Mouse (Mus musculus) thymus, adult 2 months (tissue): ENCODE results near the gene Olfr576. TPM values are rescaled to one million over a fixed set of nuclear protein-coding genes. Genes with fewer than 3 reads are reported as not detected.

Experiments
- DNase-seq: peaks from one replicate; pipeline ENCODE4 v3.0.0; 2021
- H3K27ac ChIP-seq: fragments of 200-500 bp; 2 replicates; pipeline ENCODE4 v1.5.1; 2012; ENCODE audit warnings: low read length, control low read depth; ENCODE audit not compliant: control insufficient read depth, insufficient read depth
- H3K27me3 ChIP-seq: fragments of 200-500 bp; 2 replicates; pipeline ENCODE4 v1.6.1; 2012; ENCODE audit warnings: mild to moderate bottlenecking, low read length, moderate library complexity, mixed read lengths; ENCODE audit not compliant: control insufficient read depth, insufficient read depth
- H3K36me3 ChIP-seq: fragments of 200-500 bp; 2 replicates; pipeline ENCODE4 v1.6.1; 2012; ENCODE audit warnings: mild to moderate bottlenecking, low read length, moderate library complexity; ENCODE audit not compliant: control insufficient read depth, insufficient read depth
- H3K4me1 ChIP-seq: fragments of 200-500 bp; replicated peaks from 2 replicates; pipeline ENCODE4 v1.6.1; 2012; ENCODE audit warnings: low read length; ENCODE audit not compliant: control insufficient read depth, insufficient read depth
- H3K4me3 ChIP-seq: fragments of 200-500 bp; 2 replicates; pipeline ENCODE4 v1.5.1; 2012; ENCODE audit warnings: mild to moderate bottlenecking, low read length, control low read depth, moderate library complexity; ENCODE audit not compliant: control insufficient read depth, insufficient read depth
- CTCF ChIP-seq: fragments of 200-500 bp; IDR thresholded peaks from 2 replicates; pipeline ENCODE4 v1.5.1; 2012; ENCODE audit warnings: mild to moderate bottlenecking, control low read depth, low read length, moderate library complexity, borderline replicate concordance; ENCODE audit not compliant: control insufficient read depth, poor library complexity, insufficient read depth; ENCODE audit errors: extremely low read depth
- POLR2A ChIP-seq: fragments of 200-500 bp; IDR thresholded peaks from 2 replicates; pipeline ENCODE4 v1.6.1; 2012; ENCODE audit warnings: mild to moderate bottlenecking, low read length, control low read depth, moderate library complexity; ENCODE audit not compliant: control insufficient read depth, poor library complexity, insufficient read depth; ENCODE audit errors: extremely low read depth
- WGBS: fragments of 180-500 bp; shearing (Covaris S2); methylation state at CpG from one replicate; pipeline ENCODE4 v1.1.7; 2018; 5-methylcytosine and 5-hydroxymethylcytosine counted together
- polyA plus RNA-seq: library from polyadenylated mRNA; depleted of rRNA; stranded (reverse); fragments of >200 nt; gene quantifications from 2 replicates; pipeline ENCODE4 v1.2.3, GENCODE M21; 2012

The Olfr576 gene
- polyA plus RNA-seq, 1 experiment: not detected

DNA sequence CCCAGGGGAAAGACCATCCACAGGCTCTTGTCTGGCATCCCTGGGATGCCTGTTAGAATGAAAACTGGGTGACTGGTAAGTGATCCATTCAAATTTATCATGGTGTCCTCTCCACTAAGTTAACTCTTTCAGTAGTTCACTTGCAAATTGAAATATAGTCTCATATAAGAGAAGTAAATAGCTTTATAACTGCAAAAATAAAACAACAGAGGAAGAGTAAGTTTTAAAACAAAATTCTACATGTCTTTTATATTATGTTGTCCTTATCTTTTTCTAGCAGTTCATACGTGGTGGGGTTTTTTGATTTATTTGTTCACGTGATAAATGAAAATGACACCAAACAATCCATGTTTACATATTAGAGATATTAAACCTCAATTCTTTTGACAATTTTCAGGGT, 20.0 kb upstream of the Olfr576 start, which contains the start of gene Olfr573-ps1:
TSS of gene Olfr573-ps1 (minus strand) at position 101 of the 400 bp plus-strand sequence.
- Histone ChIP-seq H3K27me3 (no peaks in the 10 kb centered on the region), H3K4me3 (no peak within 1 kb of the TSS), H3K36me3 (no peaks in the 10 kb centered on the region), H3K4me1 (no peaks in the 10 kb centered on the region), H3K27ac (no peak within 1 kb of the TSS)
- no peak for DNase-seq
- TF ChIP-seq CTCF (no peak), POLR2A (no peak)
- 93% methylated on average over 2 of the region's 2 CpGs for WGBS

DNA sequence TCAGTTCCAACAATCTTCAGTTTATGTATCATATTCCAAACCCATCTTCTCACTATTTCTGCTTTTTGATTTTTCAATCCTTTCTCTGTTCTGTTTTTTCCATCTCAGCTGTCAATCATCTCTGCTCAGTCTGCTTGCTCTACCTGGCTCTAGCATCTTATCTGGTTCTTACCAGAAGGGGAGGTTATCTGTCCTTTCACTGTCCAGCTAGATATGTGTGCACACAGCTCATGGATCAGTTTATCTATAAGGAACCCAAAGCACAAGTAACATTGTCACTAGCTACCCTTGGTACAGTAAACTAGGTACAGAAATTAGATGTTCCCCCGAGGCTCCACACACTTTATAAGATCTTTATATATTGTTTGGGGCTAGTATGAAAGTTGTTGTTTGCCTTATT, 19.0 kb upstream of the Olfr576 start:
- Histone ChIP-seq H3K4me1 (no peaks in the 10 kb centered on the region), H3K27ac (no peak overlapping the region), H3K36me3 (no peaks in the 10 kb centered on the region), H3K27me3 (no peaks in the 10 kb centered on the region), H3K4me3 (no peak overlapping the region)
- WGBS: 94% methylated on average over 1 of the region's 1 CpGs
- DNase-seq: no peak
- TF ChIP-seq CTCF: no peak
- TF ChIP-seq POLR2A: no peak

DNA sequence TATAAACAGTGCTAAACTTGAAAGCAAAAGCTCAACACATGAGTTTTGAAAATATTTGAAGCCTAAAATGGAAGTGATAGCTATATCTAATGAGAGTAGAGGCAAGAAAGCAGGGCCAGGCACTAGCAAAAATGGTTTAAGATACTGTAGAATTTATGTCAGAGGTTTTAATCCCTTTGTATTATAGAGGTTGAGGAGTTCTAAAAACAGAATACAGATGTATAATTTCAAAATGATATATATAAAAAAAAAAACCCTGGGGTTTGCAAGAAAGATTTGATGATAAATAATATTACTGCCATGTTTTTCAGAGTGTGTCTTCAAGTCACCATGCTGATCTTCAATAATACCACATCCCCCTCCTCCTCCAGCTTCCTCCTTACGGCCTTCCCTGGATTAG, 14.3 kb upstream of the Olfr576 start, which contains the start of gene Olfr574:
TSS of gene Olfr574 (plus strand) at position 301 of the 400 bp plus-strand sequence.
- Histone ChIP-seq H3K27me3 (no peaks in the 10 kb centered on the region), H3K4me3 (no peak within 1 kb of the TSS), H3K4me1 (no peaks in the 10 kb centered on the region), H3K36me3 (no peaks in the 10 kb centered on the region), H3K27ac (no peak within 1 kb of the TSS)
- TF ChIP-seq CTCF (no peak), POLR2A (no peak)
- 100% methylated on average over 1 of the region's 1 CpGs for WGBS
- no peak for DNase-seq

DNA sequence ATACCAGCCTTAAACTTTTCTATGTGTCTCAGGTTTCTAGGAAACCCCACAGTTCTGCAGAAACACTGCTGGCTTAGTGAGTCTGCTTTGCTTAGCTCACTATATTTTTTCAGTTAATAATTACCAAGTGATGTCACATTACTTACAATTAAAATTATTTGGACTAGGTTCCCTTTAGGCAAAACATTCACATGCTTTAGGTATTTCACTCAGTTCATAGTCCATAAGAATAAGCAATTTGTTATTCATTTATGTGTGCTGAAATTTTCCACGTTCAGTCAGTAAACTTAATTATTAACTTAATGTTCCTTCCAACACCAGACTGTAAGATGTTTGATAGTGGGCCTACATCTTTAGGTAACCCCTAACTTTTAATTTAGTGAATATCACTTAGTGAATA, 11.7 kb upstream of the Olfr576 start:
- no peaks in the 10 kb centered on the region for H3K36me3 ChIP-seq
- H3K27me3 ChIP-seq: no peaks in the 10 kb centered on the region
- no peak overlapping the region for H3K27ac ChIP-seq
- no peak for DNase-seq
- no peak overlapping the region for H3K4me3 ChIP-seq
- WGBS: 86% methylated on average over 1 of the region's 1 CpGs
- no peak for TF ChIP-seq POLR2A
- no peaks in the 10 kb centered on the region for H3K4me1 ChIP-seq

DNA sequence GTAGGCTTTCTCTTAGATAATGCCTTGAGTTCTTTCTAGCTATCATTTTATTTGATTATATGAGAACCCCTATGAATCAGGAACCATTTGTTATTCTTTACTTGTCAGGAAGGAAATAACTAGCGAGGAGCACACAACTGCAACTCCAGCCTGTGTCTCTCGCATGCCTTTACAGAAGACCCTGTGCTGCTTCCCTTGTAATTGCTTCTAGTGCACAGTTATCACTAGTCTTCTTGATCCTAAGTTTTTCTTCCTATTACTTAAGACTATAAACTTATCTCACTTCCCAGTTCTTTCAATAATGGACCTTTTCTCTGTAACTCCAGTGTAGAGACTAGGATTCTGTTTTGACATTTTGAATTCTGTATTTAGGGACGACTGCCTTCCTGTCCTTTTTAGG, 4.3 kb upstream of the Olfr576 start:
- H3K27ac ChIP-seq: no peak overlapping the region
- no peak for TF ChIP-seq CTCF
- H3K4me3 ChIP-seq: no peak overlapping the region
- no peaks in the 10 kb centered on the region for H3K4me1 ChIP-seq
- no peaks in the 10 kb centered on the region for H3K36me3 ChIP-seq
- no peak for DNase-seq
- 77% methylated on average over 3 of the region's 3 CpGs for WGBS
- no peaks in the 10 kb centered on the region for H3K27me3 ChIP-seq

DNA sequence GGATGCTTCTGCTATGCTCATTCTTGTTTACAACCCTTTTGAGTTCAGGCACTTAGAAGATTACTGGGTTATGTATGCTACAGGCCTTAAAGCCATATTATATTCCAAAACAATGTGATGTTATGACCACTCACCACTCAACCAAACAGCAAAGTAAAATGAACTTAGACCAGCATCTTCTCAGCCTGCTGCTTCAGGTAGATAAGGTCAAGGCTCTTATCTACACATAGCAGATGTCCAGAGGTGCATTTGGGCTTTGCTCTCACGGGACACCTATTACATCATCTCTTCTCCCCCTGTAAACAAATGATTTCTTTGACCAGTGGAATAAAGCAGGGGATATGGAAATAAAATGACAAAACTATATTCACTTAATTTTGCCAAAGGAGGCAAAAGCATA, 3.9 kb upstream of the Olfr576 start, which contains the start of gene Olfr575:
TSS of gene Olfr575 (minus strand) at position 183 of the 400 bp plus-strand sequence.
- H3K27me3 ChIP-seq: no peaks in the 10 kb centered on the region
- DNase-seq: no peak
- WGBS: 62% methylated on average over 1 of the region's 1 CpGs
- H3K27ac ChIP-seq: no peak within 1 kb of the TSS
- TF ChIP-seq POLR2A (no peak), CTCF (no peak)
- no peaks in the 10 kb centered on the region for H3K4me1 ChIP-seq
- no peaks in the 10 kb centered on the region for H3K36me3 ChIP-seq
- H3K4me3 ChIP-seq: no peak within 1 kb of the TSS

DNA sequence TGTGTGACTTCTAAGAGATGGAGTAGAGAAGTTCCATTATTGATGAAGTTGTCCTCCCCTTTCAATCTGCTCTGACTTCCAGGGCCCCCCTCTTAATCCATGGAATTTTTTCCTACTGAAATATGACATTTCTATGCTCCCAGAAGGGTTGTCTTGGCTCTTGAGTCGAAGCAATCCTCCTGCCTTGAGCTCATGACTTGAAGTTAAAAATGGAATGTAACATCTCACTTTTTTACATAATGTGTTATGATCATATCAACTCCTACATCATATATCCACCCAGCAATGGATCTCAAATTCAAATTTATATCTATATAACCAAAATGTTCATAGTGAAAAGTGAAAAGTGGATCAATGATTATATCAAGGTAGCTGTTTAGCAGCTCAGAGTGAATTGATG, 11.9 kb downstream of the Olfr576 start:
- H3K4me3 ChIP-seq: no peak overlapping the region
- H3K4me1 ChIP-seq: no peaks in the 10 kb centered on the region
- no peaks in the 10 kb centered on the region for H3K36me3 ChIP-seq
- TF ChIP-seq CTCF (no peak), POLR2A (no peak)
- 44% methylated on average over 1 of the region's 1 CpGs for whole genome bisulfite sequencing
- H3K27me3 ChIP-seq: no peaks in the 10 kb centered on the region
- H3K27ac ChIP-seq: no peak overlapping the region
- no peak for DNase-seq
